In genomic region chr7:140953800-140954732, GRCm38 (mm10) we compare ENCODE assay signal across 7 mouse cellular contexts. TPM values are rescaled to one million over a fixed set of nuclear protein-coding genes. Genes with fewer than 3 reads are reported as not detected.
DNase-seq lines count a peak whose midpoint lies in the region; ATAC-seq and TF ChIP-seq lines count a peak whose summit lies in the region.

No protein-coding gene starts in this region.

- no peak for TF ChIP-seq POLR2A in ES-Bruce4 (IDR thresholded peaks at IDR 0.05; ENCODE audit: insufficient read depth, low read length)

- no peak for TF ChIP-seq CTCF in ES-Bruce4 (IDR thresholded peaks at IDR 0.05; ENCODE audit: low read depth, low read length)

- H3K9ac ChIP-seq in ES-Bruce4 (ENCODE audit: low read depth, poor library complexity, severe bottlenecking) = peak overlapping the region; percentile 82
- H3K9ac ChIP-seq in hindbrain, embryonic 16.5 days (ENCODE audit: low read depth, low read length) = no peak overlapping the region
- no peak overlapping the region for H3K9ac ChIP-seq in midbrain, embryonic 11.5 days (ENCODE audit: low read length)

- H3K36me3 ChIP-seq in ES-Bruce4 (ENCODE audit: control insufficient read depth, insufficient read depth, low read length, poor library complexity, severe bottlenecking) = peaks cover 22% of the 10 kb centered on the region
- no peaks in the 10 kb centered on the region for H3K36me3 ChIP-seq in hindbrain, embryonic 16.5 days (ENCODE audit: control insufficient read depth, insufficient read depth, low read length)
- no peaks in the 10 kb centered on the region for H3K36me3 ChIP-seq in midbrain, embryonic 11.5 days (ENCODE audit: control insufficient read depth, insufficient read depth, low read length)

- H3K27me3 ChIP-seq in ES-Bruce4 (ENCODE audit: control insufficient read depth, insufficient read depth, low read length, poor library complexity, severe bottlenecking) = no peaks in the 10 kb centered on the region
- no peaks in the 10 kb centered on the region for H3K27me3 ChIP-seq in hindbrain, embryonic 16.5 days (replicated peaks; ENCODE audit: control insufficient read depth, insufficient read depth, low read length)
- no peaks in the 10 kb centered on the region; the same call in 1 of the 2 replicates for H3K27me3 ChIP-seq in midbrain, embryonic 11.5 days (ENCODE audit: control insufficient read depth, insufficient read depth, low read length)

- WGBS in hindbrain, embryonic 16.5 days = 73% methylated on average over 15 of the region's 15 CpGs
- WGBS in midbrain, embryonic 11.5 days = 68% methylated on average over 15 of the region's 15 CpGs

- no peak for ATAC-seq in hindbrain, embryonic 16.5 days
- no peak for ATAC-seq in midbrain, embryonic 11.5 days (ENCODE audit: low FRiP score)
- ATAC-seq in cerebellum, adult (ENCODE audit: insufficient number of reproducible peaks, low FRiP score, low TSS enrichment) = no peak

- no peaks in the 10 kb centered on the region for H3K9me3 ChIP-seq in ES-Bruce4 (replicated peaks; ENCODE audit: control insufficient read depth, insufficient read depth, low read length, poor library complexity, severe bottlenecking)
- no peaks in the 10 kb centered on the region for H3K9me3 ChIP-seq in hindbrain, embryonic 16.5 days (ENCODE audit: control insufficient read depth, low read length)
- no peaks in the 10 kb centered on the region for H3K9me3 ChIP-seq in midbrain, embryonic 11.5 days (ENCODE audit: control insufficient read depth, low read length)

- TF ChIP-seq EP300 in ES-Bruce4 (IDR thresholded peaks at IDR 0.05; ENCODE audit: insufficient read depth, low read depth, low read length) = no peak

- H3K4me2 ChIP-seq in hindbrain, embryonic 16.5 days (ENCODE audit: low read length) = peak overlapping the region; percentile 64
- H3K4me2 ChIP-seq in midbrain, embryonic 11.5 days = peak overlapping the region; percentile 42

- H3K4me1 ChIP-seq in ES-Bruce4 (ENCODE audit: control insufficient read depth, insufficient read depth, low read length) = peaks cover 8% of the 10 kb centered on the region
- H3K4me1 ChIP-seq in brown adipose tissue, adult 24 weeks (ENCODE audit: control insufficient read depth, insufficient read depth, insufficient read length, low read length) = peaks cover 27% of the 10 kb centered on the region
- no peaks in the 10 kb centered on the region; the same call in 1 of the 2 replicates for H3K4me1 ChIP-seq in hindbrain, embryonic 16.5 days (ENCODE audit: control insufficient read depth, insufficient read depth, low read depth, low read length)
- peaks cover 6% of the 10 kb centered on the region for H3K4me1 ChIP-seq in midbrain, embryonic 11.5 days (ENCODE audit: control insufficient read depth, insufficient read depth, low read length)

- DNase-seq in midbrain, embryonic 11.5 days (ENCODE audit: low spot score, missing footprints) = peak; percentile 77
- DNase-seq in yolk sac, embryonic 10.5 days (ENCODE audit: low spot score) = no peak
- DNase-seq in frontal cortex, adult 2 months (ENCODE audit: extremely low spot score in 1 of 2, low spot score in 1 of 2) = no peak

- no peak overlapping the region for H3K27ac ChIP-seq in ES-Bruce4 (ENCODE audit: insufficient read depth, low read length)
- peak overlapping the region; percentile 97 for H3K27ac ChIP-seq in brown adipose tissue, adult 24 weeks (replicated peaks; ENCODE audit: low read depth, low read length)
- no peak overlapping the region for H3K27ac ChIP-seq in hindbrain, embryonic 16.5 days (ENCODE audit: low read depth, low read length)
- H3K27ac ChIP-seq in midbrain, embryonic 11.5 days (ENCODE audit: low read depth, low read length) = no peak overlapping the region

- H3K4me3 ChIP-seq in ES-Bruce4 (ENCODE audit: low read depth, low read length) = peak overlapping the region; percentile 95
- peak overlapping the region; percentile 83 for H3K4me3 ChIP-seq in brown adipose tissue, adult 24 weeks (ENCODE audit: insufficient read depth, low read depth, low read length)
- H3K4me3 ChIP-seq in hindbrain, embryonic 16.5 days (ENCODE audit: low read length) = peak overlapping the region; percentile 38
- H3K4me3 ChIP-seq in midbrain, embryonic 11.5 days (ENCODE audit: low read depth, low read length) = peak overlapping the region; percentile 31; the same call in 1 of the 2 replicates

RNA-seq across cellular contexts. Expression of gene Gm45717, which starts 1.7 kb away (rescaled TPM):
- 3.1 TPM in 1 of 2 replicates, not detected in the other for polyA plus RNA-seq in ES-Bruce4 (2011; ENCODE audit: insufficient read depth, insufficient read length, low read depth, missing spikeins)
- not detected in 2 replicates for polyA plus RNA-seq in brown adipose tissue, adult 24 weeks (2012; ENCODE audit: insufficient read depth, insufficient read length, missing spikeins)
- polyA plus RNA-seq in hindbrain, embryonic 16.5 days (2015; fragmentation: Nextera tagmentation; extraction: Ambion mirVana) = not detected in 2 replicates
- polyA plus RNA-seq in midbrain, embryonic 11.5 days (2014; fragmentation: Nextera tagmentation; extraction: Ambion mirVana) = not detected in 2 replicates
- polyA plus RNA-seq in frontal cortex, adult 2 months (2012; rRNA removed) = not detected in 2 replicates

RNA-seq across cellular contexts. Expression of gene Ifitm2, which starts 1.7 kb away (rescaled TPM):
- 720 and 786 TPM in 2 replicates for polyA plus RNA-seq in ES-Bruce4 (2011; ENCODE audit: insufficient read depth, insufficient read length, low read depth, missing spikeins)
- polyA plus RNA-seq in brown adipose tissue, adult 24 weeks (2012; ENCODE audit: insufficient read depth, insufficient read length, missing spikeins) = 194 and 274 TPM in 2 replicates
- 182 and 202 TPM in 2 replicates for polyA plus RNA-seq in hindbrain, embryonic 16.5 days (2015; fragmentation: Nextera tagmentation; extraction: Ambion mirVana)
- 198 and 207 TPM in 2 replicates for polyA plus RNA-seq in midbrain, embryonic 11.5 days (2014; fragmentation: Nextera tagmentation; extraction: Ambion mirVana)
- 46.6 and 48.9 TPM in 2 replicates for polyA plus RNA-seq in frontal cortex, adult 2 months (2012; rRNA removed)

RNA-seq across cellular contexts. Expression of gene Ifitm5, which starts 4.0 kb away (rescaled TPM):
- 1.8 and 3.9 TPM in 2 replicates for polyA plus RNA-seq in ES-Bruce4 (2011; ENCODE audit: insufficient read depth, insufficient read length, low read depth, missing spikeins)
- not detected in 2 replicates for polyA plus RNA-seq in brown adipose tissue, adult 24 weeks (2012; ENCODE audit: insufficient read depth, insufficient read length, missing spikeins)
- 0.49 and 1.7 TPM in 2 replicates for polyA plus RNA-seq in hindbrain, embryonic 16.5 days (2015; fragmentation: Nextera tagmentation; extraction: Ambion mirVana)
- polyA plus RNA-seq in midbrain, embryonic 11.5 days (2014; fragmentation: Nextera tagmentation; extraction: Ambion mirVana) = 0.20 TPM in 1 of 2 replicates, not detected in the other
- polyA plus RNA-seq in frontal cortex, adult 2 months (2012; rRNA removed) = 0.15 TPM in 1 of 2 replicates, not detected in the other

RNA-seq across cellular contexts. Expression of gene Pgghg, which starts 12.9 kb away (rescaled TPM):
- 9.4 and 9.7 TPM in 2 replicates for polyA plus RNA-seq in ES-Bruce4 (2011; ENCODE audit: insufficient read depth, insufficient read length, low read depth, missing spikeins)
- polyA plus RNA-seq in brown adipose tissue, adult 24 weeks (2012; ENCODE audit: insufficient read depth, insufficient read length, missing spikeins) = 7.1 and 8.7 TPM in 2 replicates
- polyA plus RNA-seq in hindbrain, embryonic 16.5 days (2015; fragmentation: Nextera tagmentation; extraction: Ambion mirVana) = 8.3 and 10.4 TPM in 2 replicates
- polyA plus RNA-seq in midbrain, embryonic 11.5 days (2014; fragmentation: Nextera tagmentation; extraction: Ambion mirVana) = 10.2 and 12.5 TPM in 2 replicates
- polyA plus RNA-seq in frontal cortex, adult 2 months (2012; rRNA removed) = 6.9 and 7.1 TPM in 2 replicates

RNA-seq across cellular contexts. Expression of gene Ifitm1, which starts 13.0 kb away (rescaled TPM):
- polyA plus RNA-seq in ES-Bruce4 (2011; ENCODE audit: insufficient read depth, insufficient read length, low read depth, missing spikeins) = 501 and 504 TPM in 2 replicates
- polyA plus RNA-seq in brown adipose tissue, adult 24 weeks (2012; ENCODE audit: insufficient read depth, insufficient read length, missing spikeins) = not detected in 2 replicates
- polyA plus RNA-seq in hindbrain, embryonic 16.5 days (2015; fragmentation: Nextera tagmentation; extraction: Ambion mirVana) = 15.2 and 19.4 TPM in 2 replicates
- polyA plus RNA-seq in midbrain, embryonic 11.5 days (2014; fragmentation: Nextera tagmentation; extraction: Ambion mirVana) = 8.0 and 9.5 TPM in 2 replicates
- polyA plus RNA-seq in frontal cortex, adult 2 months (2012; rRNA removed) = 28.8 and 33.2 TPM in 2 replicates

Comparison
In these comparisons a context has a peak if more than half of its experiments do, and no peak if none do; other contexts are left out.
1. H3K4me3 ChIP-seq: peak in every context shown above with its lines; median percentile 95 in ES-Bruce4; 83 in brown adipose tissue, adult 24 weeks; 38 in hindbrain, embryonic 16.5 days; 31 in midbrain, embryonic 11.5 days.